Mouse (Mus musculus) ovary, postnatal 36 days (tissue): ENCODE data around the gene Dlx1.
A peak's percentile ranks its signal among the peaks of the same experiment; 100 is the strongest.

ENCODE experiments used
- DNase-seq: peaks from one replicate; pipeline ENCODE4 v3.0.0; 2022; ENCODE audit warnings: low spot score, mixed read lengths

Dlx1 gene

DNA sequence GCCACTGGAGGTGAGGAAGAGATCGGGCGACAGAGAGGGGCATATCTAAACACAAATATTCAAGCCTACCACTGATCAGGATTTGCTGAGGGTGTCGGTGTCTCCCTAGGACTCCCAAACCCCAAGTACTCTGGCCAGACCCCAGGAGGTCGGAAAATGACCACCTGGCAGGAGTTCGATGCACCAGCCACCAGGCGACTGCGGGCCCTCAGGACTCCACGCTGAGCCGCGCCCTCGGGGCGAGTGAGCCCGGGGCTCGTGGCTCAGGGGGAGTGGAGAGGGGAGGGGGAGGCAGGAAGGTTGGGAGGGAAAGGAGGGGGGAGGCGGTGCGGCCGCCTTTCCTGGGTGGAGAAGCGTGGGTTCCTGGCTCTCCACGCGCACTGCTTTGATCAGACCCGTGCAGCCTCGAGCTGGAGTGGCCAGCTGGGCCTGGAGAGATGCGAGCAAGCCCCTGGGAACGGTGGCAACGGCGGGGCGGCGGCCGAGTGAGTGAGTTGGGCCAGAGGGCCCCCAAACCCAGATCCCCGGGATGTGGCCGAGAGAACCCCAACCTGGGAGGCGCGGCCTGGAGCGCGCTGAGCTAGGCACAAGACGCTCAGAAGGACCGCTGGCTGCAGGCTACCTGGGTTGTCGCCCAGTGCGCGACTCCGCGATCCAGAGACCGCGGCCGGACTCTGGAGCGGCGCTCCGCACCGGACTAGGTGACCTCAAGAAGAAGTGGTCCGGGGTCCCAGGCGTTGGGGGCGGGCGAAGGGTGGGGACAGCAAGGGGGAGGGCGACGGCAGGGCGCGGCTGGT, 999 bp downstream of the Dlx1 start:
- no peak for DNase-seq

DNA sequence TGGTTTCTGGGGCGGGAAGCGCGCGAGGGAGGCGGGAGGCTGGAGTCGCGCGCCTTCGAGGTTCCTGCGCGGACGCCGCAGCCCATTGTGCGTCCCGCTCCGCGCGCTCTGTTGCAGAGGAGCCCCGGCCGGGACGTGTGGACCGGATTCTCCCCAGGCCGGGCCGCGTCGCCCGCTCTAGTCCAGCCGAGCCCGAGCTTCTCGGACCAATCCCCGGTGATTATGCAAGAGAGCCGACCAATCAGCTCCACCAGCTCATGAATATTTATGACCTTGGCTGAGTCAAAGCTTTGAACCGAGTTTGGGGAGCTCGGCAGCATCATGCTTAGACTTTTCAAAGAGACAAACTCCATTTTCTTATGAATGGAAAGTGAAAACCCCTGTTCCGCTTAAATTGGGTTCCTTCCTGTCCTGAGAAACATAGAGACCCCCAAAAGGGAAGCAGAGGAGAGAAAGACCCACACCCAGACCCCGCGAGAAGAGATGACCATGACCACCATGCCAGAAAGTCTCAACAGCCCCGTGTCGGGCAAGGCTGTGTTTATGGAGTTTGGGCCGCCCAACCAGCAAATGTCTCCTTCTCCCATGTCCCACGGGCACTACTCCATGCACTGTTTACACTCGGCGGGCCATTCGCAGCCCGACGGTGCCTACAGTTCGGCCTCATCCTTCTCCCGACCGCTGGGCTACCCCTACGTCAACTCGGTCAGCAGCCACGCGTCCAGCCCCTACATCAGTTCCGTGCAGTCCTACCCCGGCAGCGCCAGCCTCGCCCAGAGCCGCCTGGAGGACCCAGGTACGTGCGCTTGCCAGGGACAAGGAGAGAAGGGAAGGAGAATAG, 1.8 kb downstream of the Dlx1 start:
- DNase-seq, result peak; percentile 72

DNA sequence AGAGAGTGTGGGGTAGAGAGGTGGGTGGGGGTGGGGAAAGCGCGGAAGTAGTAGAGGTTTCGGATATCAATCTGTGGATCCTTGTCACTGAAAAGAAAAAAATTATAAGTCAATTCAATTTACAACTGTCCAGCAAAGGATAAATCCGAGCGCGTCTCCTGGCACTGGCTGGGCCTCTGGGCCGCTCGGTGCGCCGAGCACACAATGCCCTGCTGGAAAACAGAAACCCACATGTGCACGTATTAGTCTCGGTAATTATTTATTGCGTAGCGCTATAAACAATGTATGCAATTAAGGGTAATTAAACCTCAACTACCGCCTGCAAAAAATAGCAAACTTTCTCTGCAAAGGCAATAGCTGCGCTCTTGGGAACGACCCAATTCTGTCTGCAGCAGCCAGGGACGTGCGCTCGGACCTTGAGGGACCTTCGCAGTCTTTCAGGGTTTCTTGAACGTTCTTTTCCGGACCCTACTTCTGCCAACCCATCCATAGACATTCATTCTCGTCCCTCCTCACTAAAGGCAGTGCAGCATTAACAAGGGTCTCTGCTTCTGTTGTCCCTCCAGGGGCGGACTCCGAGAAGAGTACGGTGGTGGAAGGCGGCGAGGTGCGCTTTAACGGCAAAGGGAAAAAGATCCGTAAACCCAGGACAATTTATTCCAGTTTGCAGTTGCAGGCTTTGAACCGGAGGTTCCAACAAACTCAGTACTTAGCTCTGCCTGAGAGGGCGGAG, 2.6 kb downstream of the Dlx1 start:
- no peak for DNase-seq

DNA sequence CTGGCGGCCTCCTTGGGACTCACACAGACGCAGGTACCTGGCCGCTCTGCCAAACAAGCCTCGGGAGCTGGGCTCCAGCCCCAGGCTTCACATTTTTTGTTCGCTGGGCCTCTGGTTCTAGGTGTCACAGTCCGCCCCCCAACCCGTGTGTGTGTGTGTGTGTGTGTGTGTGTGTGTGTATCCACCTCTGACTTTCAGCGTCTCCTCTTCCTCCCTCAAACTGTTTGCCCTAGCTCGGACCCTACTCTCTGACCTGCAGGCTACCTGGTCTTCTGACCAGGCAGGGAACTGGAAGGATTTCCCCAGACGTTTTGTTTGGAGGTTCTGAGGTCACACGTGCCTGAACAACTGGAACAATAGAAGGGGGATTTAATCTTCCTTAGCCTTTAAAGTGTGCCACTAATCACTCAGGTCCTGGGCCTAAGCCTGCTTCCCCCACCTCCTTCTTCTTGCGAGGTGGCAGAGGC, 3.2 kb downstream of the Dlx1 start:
- DNase-seq, result no peak

DNA sequence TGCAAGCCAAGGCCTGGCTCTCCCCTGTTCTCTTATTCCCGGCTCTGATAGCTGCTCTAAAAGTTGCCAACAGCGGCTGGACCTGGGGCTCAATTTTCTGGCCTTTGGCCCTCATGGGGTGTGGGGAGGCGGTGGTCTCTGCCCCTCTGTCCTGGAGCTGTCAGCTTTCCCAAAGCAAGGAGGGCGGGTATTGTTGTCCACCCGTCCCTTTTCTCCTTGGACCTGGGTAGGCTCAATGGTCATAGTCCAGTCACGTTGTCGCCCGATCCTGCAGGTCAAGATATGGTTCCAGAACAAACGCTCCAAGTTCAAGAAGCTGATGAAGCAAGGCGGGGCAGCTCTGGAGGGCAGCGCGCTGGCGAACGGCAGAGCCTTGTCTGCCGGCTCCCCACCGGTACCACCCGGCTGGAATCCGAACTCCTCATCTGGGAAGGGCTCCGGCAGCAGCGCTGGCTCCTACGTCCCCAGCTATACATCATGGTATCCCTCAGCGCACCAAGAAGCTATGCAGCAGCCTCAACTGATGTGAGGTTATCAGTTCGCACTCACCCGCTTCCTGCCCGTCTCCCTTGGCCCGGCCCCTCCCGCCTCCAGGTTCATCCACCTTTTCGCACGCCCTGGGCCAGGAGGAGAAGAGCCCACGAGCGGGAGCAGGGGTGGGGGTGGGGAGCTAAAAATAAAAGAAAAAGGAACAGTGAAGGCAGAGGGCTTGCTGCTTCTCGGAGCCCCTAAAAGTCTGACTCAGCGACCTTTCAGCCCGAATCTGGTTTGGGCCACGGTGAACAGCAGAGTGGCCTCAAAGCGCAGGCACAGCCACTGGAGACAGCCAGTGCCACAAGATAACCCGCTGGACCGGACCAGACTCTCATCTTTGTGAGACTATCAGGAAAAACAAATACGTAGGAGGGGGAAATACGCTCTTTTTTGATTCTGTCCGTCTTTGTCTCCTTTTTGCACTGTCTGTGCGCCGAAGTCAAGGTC, 4.4 kb downstream of the Dlx1 start:
- no peak for DNase-seq

DNA sequence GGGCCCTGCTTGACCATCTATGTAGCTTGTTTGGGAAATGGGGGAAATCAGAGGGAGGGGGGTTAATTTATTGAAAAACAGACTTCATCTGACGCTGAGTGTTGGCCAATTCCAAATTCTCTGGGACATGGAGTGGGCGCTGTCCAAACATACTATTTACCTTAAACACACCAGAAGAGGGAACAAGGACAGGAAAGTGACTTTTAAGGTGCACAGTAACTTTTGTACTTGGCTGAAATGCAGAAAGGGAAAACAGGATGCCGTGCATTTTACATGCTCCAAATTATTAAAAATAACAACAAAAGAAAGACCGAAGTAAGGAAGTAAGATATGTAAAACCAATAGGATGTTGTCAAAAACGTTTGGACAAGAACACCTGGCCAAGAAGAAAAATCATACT, 5.2 kb downstream of the Dlx1 start:
- DNase-seq, result no peak

DNA sequence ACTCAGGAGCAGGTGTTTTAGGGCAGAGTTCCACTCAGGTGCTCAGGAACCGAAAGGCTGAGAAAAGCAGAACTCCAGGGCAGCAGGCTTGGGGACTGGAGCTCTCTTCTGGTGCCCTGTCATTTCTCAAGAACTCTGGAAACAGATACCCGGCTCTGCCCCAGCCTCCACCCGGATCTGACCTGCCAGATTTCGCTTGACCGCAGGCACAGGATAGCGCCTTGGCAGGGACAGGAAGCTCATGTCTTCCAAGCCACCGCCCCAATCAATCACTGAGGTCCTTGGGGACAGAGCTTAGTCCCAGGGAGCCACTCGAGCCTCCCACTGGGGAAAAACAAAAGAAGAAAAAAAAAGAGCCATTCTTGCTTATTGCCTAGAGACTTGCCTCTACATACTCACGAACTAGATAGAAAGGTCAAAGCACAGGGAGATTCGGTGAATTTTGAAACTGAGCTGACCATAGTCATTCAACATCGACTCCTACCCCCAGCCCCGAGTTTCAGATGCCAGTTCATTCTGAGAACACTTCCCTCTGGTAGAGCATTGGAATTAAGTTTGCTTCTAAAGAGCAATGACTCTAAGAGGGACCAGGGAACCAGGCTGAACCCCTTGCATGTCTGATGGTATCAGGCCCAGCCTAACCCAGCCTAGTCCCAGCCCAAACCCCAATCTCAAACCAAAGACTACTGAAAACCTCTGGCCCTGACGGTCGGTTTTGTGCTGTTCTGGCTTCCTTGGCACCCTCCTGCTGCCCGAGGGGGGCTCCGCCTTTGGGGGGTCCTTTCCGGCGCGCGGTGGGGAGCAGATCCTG, 6.5 kb downstream of the Dlx1 start:
- no peak for DNase-seq

DNA sequence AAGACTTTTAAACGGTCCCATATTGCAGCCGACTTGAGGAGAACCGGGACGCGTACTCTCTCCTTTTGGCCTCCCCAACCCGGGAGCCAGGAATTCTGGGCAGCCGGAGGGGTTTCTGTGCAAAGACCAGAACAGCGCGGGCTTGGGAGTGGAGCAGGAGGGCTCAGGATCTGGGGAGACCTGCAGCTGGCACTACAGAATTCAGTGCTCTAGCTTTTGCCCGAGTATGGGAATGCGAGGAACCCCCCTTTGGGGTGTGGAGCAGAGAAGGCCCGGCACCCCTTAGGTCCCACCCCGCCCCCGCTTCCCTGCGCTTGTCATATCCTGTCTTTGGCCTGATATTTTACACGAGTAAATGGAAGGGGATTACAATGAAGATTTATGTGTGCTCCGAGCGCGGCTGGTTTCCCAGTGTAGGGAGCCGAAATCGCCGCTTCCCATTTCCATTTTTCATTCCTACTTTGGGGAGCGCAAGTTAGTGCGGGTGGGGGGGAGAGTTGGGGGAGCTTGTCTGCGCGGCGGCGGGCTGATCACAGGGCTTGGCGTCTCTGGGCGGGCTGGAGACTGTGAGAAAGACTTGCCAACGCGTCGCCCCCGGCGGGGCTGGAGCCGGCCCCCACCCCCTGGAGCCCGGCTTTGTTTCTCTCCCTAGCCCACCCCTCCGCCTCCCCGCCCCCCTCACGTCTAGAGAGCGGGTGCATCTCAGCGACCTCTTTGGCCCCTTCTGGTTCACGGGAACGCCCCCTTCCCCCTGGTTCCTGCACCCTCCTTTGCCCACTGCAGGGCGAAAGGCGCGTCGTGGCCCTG, 12.9 kb downstream of the Dlx1 start:
- no peak for DNase-seq

DNA sequence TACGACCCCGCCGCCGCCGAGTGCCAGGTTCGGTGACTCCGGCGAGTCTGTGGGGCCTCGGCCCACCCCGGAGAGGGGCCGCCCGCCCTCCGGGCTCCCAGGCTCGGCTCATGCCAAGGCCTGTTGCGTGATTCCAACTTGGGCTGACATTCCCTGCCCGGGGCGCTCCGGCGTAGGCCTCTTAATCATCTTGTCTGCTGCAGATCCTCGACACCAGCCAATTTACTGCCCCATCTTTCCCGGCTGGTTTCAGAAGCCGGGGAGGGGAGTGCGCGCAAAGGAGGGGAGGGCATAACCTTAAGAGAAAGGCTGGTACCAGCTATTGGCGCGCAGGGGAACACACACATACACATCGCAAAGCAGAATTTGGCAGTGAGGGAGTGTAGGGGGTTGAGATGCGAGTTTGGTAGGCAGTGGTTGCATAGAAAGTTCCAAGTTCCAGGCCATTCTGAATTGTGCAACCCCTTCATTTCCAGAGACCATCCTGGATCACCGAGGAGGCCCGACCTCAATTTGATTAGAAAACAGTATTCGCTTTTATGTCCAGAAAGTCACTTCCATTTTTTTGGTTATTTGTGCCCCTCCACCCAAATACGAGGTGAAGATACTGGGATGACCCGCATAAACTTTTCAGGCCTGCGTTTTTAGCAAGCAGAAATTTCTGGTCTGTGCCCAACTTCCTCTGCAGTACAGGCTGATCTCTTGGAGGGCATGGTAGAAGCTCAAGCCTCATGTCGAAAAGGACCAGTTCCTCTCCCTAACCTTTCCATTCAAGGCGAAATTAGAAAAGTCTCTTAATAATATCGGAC, 13.7 kb downstream of the Dlx1 start:
- no peak for DNase-seq

DNA sequence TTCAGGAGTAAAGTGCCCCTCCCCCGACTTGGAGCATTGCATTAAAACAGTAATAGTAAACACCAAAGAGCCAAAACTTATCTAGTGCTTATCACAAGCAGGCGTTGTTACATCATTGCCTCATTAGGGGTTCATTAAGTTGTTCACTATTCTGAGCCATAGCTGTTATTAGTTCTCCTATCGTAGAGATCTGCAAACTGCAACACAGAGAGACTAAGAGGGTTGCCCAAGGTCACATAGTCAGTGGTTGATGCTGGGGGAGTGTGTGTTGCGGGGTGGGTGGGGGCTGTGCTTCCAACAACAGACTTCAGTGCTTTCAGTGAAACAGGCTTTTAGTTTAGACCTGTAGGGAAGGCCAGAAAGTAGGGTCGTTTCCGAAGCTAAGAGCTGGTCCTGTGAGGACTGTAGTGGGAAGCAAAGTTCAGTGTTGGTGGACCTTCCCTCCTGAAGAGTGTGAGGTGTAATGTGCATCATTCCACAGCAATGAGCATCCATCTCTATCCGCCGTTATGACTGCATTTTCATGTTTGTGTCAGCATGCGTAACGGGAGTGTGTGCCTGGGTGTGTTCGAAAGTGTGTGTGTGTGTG, 14.4 kb downstream of the Dlx1 start:
- DNase-seq, result no peak

DNA sequence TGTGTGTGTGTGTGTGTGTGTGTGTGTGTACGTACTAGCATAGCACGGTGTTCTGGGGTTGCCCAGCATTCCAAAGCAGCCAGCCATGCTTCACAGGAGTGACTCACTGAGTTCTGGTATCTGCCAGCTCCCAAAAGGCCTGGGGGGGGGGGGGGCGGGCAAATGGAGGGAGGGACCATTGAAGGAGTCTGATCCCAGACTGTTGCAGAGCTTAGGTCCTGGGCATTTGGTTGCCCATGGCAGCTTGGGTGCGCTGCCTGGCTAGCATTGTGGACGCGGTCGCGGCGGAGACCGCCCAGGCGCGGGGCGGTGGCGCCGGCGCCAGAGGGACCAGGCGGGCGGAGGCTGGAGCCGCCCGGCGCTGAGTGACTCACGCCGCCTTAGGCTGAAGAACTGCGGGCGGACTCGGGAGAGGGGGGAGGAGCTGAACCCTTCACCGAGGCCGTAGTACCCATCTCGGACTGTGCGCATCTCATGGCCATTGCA, 14.9 kb downstream of the Dlx1 start:
- no peak for DNase-seq

DNA sequence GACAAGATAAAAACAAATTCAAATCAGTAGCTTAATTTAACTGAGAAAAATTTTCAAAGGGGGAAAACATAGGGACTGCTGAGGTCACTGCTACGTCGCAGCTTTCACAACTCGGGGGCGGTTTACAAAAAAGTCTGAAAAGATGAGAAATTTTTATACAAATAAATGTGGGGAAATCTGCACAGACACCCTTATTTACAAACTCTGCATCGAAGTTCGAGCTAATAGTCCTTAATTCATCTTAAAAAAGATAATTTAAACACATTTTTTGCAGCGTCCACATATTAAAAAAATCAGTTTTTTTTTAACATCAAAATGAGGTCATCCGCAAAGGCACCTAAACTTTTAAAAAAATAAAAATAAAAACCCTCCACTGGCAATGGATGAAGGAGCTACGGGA, 15.6 kb downstream of the Dlx1 start:
- DNase-seq, result no peak

DNA sequence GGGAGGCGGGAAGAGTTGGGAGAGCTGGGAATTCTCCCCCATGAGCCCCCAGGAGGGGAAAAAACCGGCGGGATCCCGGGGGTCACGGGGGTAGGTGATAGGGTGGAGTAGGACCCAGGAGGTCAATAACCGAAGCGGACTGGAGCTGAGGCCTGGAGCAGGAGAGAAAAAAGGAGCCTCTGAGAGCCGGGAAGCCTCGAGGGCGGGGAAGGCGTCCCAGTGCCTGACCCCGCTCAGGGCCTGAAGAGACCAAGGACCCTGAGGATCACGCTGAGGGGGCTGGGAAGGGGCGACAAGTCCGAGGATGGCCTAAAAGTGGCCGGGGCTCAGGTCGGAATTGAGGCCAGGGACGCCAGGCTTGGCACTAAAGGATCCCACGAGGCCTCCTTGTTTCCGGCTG, 16.0 kb downstream of the Dlx1 start:
- DNase-seq, result no peak

DNA sequence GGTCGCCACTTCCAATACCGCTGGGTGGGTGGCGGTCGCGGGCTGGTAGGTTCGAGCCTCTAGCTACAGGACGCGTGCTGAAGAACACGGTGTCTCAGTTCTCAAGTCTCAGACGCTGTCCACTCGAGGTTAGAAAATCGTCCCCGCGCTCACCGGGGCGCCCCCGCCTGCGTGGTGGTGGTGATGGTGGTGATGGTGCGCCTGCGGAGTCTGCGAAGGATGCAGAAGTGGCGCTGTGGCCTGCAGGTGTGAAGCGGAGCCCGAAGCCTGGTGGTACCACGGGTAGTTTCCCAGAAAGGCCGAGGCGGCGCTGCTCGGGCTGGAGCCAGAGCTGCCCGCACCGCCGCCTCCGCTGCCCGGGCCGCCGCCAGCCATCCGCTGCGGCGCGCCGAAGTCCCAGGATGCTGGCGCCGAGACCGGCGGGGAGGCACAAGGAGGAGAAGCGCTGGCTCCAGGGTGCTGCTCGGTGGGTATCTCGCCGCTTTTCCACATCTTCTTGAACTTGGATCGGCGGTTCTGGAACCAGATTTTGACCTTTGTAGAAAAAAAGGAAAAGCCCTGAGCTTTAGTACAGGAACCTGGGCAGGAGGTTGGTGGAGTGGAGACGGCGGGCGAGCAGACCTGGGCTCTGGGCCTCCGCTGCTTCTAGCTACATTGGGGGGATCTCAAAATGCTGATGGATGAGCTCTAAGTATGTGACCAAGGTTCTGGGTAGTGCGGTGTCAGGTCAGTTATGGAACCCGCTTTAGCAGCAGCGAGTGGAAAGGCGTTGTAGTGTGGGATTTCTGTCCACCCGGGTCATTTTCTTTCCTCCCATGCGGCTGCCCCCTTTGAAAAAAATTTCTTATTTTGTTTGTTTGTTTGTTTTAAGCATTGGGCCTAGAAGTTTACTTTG, 16.7 kb downstream of the Dlx1 start:
- DNase-seq, result no peak

DNA sequence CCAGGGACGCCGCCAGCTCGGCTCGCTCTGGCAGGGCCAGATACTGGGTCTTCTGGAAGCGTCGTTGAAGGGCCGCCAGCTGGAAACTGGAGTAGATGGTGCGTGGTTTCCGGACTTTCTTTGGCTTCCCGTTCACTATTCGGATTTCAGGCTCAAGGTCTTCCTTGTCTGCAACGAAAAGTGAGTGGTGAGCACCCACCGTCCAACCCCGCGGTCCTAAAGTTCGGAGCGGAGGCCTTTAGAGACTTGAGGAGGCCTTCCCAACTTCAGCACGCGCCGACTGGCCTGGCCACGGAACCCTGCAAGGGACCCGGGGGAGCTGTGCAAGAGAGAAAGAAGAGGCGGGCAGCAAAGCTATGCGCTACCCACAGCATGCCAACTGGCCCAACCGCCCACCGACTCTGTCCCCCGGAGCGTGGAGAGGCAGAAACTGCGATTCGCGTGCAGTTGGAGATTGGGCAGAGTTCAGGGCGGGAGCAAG, 17.5 kb downstream of the Dlx1 start:
- no peak for DNase-seq

DNA sequence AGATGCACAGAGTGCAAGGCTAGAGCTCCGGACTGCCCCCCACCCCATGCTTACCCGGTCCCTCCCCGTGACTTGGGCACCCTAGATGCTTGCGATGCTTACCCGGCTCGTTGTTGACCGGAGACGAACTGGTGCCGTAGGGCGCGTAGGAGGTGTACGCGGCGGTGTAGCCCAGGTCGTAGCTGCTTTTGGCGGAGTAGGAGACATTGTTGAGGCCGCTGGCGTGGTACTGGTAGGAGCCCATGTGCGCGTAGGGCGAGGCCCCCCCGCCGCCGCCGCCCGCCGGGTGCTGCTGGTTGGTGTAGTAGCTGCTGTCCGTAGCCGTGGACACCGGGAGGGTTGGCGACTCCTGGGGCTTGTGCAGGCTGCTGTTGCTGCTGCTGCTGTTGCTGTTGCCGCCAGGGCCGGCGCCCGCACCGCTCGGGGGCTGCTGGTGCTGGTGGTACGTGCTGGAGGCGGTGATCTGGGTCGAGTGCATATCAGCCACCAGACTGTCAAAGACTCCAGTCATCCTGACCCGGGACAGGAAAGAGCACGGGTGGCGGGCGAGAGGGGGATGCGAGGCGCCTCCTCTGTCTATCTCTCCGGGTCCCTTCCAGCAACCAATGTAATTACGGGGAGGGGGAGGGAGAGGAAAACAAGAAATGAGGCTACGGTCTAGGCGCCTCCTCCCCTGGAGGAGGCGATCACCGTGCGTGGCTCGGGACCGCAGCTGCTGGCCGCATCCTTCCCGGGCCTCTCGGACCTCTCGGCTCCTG, 18.1 kb downstream of the Dlx1 start:
- peak; percentile 47 for DNase-seq
